Mouse (Mus musculus) cerebellum, postnatal 25 days (tissue): ENCODE results near the gene Kcnj14.

Source experiments
- DNase-seq, 2 experiments: peaks; one replicate each; pipeline ENCODE4 v3.0.0; 2021; ENCODE audit warnings: mixed read lengths in 2 of 2

The Kcnj14 gene

DNA sequence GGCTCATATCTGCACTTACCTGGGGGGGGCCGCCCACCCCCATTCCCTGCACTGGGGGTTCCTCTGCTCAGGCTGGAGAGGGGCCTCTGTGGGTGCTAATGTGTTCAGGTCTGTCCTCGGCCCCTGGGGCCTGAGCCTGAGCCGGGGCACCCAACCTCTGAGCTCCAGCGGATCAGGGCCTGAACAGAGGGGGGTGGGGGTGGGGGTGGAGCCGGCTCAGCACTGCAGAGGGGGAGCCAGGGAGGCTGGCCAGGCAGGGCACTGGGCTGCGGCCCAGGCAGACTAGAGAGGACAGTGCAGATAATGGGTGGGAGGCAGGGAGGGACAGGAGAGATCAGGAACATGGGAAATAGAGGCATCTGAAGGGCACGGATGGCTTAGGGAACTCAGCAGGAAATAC lies at the start of gene Kcnj14:
TSS of gene Kcnj14 (minus strand) at position 185 of the 400 bp plus-strand sequence.
- no peak for DNase-seq

- peak; percentile 74 to 78 for DNase-seq
These were observed 48.7 kb upstream of the Kcnj14 start for GRCm38 (mm10) chr7:45873061-45873947.

DNA sequence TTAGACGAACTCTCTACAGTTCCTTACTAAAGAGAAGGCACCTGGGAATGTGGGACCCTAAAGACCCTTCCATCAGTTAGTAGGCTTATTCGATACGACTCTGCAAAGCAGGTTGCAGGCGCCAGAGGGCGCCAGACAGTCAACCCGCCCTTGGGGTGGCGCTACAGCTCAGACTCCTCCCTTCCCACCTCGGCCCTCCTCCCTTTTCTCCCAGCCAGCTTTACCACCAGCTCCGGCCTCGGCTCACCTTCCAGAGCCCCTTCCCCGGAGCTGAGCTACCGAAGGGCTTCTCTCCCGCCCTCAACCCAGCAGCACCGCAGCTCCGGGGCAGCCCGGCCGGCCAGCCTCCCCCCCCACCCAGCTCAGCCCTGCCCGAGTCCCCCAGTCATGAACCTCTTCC lies 48.0 kb upstream of the Kcnj14 start, which contains the start of gene Kdelr1:
TSS of gene Kdelr1 (plus strand) at position 149 of the 400 bp plus-strand sequence.
- peak; percentile 92 to 94 for DNase-seq

DNA sequence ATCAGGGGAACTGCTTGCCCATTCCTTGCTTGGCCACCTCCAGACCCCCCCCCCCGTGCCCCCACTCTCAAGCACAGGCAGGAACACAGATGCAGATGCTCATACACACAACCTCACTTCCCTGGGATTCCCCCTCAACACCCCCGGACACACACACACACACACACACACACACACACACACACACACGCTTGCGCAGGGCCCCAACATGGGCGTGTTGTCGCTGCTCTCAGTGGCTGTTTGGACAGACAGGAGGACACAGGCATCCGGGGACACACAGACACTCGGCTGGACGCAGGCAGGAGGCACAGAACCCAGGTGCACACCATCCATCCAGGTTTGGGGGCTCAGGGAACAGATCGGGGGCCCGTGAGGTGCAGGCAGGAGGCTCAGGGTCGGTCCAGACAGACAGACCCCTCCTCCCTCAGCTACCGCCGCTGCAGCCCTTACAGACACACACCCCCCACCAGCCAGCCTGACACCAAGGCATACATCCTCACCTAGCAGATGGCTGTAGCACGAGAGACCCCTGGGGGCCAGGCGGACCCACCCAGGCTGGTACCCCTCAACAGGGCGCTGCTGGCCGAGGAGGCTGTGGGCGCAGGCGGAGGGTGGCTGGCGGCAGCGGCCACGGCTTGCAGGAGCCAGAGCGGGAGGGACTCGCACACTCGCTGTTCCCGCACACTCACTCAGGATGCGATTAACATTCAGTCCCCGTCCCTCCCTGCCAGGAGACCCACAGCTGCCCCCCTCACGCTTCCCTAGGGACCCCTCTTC lies 45.9 kb upstream of the Kcnj14 start:
- peak in 1 of 2 experiments; percentile 37 for DNase-seq

GRCm38 (mm10) chr7:45869787-45870186 lies 45.2 kb upstream of the Kcnj14 start:
- peak in 1 of 2 experiments; percentile 31 for DNase-seq

GRCm38 (mm10) chr7:45869107-45869670 lies 44.6 kb upstream of the Kcnj14 start:
- no peak for DNase-seq

- no peak for DNase-seq
These were observed 43.3 kb upstream of the Kcnj14 start for GRCm38 (mm10) chr7:45867871-45868270.

- peak; percentile 76 to 88 for DNase-seq
These were observed 41.6 kb upstream of the Kcnj14 start for GRCm38 (mm10) chr7:45865925-45866910.

DNA sequence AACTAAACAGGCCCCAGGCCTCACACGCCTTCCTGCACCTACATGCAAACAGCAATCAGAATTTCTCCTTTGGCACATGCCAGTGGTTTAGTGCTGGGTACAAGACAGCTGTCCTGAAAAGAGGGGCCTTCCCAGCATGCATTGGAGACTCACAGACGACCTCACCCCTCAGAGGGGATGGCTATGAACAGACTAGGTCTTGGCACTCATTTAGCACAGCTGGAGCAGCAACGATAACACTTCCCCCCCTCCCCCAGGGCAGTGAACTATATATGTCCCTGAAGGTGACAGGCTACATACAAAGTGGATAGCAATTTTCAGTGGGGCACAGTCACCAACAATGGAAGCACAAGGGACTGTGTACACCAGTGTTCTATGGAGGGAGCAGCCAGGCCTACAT lies 39.9 kb upstream of the Kcnj14 start:
- no peak for DNase-seq

DNA sequence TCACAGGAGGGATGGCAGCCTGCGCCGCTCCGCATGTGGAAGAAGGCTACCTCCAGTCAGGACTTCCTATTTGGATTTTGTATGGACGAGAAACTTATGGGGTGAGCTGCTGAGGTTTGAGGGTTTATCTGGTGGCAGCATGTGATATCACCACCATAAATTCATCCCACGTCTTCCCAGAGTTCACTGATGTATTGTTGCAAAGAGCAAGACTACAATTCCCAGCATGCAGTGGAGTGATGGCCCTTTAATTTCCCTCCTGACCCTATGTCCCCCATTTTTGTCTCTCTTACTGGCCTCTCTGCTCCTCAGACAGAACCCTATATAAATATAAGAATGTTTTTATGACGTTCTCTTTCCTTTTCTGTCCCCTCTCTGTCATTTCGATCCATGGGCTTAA lies 38.2 kb upstream of the Kcnj14 start:
- DNase-seq = no peak

- DNase-seq = no peak
These were observed 34.4 kb upstream of the Kcnj14 start for GRCm38 (mm10) chr7:45859008-45859407.

DNA sequence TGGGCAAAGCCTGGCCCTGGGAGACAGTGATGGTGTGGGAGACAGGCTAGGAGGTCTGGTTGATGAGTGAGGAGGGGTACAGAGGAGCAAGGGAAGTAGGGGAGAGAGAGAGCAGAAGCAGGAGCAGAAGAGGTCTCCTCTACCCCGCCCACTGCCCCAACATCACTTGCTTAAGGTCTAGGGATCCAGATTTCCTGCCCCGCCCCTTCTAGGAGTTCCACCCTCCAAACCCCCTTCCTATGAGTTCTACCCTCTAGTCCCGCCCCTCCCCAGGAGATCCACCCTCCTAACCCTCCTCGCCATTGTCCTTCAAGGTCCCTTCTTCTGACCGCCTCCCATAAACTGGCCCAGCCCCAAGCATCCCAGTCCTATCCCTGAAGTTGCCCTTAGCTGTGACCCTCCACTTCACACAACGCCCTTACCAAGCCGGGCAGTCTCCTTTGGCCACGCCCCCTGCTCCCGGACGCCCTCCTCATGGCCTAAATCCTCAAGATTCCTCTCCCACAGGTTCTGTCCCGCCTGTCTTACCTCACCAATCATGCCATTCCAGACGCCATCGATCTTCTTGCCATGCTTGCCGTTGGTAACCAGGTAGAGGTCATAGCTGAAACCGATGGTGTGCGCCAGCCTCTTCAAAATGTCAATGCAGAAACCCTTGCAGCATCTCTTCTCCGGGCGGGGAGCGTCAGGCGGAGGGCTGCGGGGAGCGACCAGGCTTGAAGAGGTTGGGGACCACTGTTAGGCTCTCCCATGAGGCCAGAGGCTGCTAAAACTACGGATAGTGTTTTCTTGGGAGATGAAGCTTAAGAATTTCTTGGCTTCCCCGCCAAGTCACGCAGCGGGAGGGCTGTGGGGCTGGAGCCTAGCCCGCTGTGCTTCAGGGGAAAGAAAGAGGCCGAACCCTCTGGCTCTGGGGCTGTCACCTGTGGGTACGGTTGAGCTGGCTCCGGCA lies 32.6 kb upstream of the Kcnj14 start:
- DNase-seq = peak; percentile 71 to 72

DNA sequence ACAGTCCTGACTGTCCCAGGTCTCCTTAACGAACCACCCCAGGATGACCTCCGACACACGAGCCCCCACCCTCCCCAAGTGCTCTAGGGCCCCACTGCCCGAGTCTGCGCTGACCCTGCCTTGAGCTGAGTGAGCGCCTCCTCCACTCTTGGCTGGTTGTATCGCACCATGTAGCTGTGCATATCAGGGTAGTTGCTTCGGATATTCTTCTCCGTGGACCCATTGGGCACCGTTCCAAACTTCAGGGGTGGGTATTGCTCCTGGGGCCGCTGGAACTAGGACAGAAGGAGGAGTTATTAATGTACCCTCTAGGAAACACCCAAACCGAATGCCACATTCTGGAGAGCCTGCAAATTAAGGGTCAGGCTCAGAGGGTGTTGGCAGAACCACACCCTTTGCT lies 28.5 kb upstream of the Kcnj14 start:
- DNase-seq = no peak

DNA sequence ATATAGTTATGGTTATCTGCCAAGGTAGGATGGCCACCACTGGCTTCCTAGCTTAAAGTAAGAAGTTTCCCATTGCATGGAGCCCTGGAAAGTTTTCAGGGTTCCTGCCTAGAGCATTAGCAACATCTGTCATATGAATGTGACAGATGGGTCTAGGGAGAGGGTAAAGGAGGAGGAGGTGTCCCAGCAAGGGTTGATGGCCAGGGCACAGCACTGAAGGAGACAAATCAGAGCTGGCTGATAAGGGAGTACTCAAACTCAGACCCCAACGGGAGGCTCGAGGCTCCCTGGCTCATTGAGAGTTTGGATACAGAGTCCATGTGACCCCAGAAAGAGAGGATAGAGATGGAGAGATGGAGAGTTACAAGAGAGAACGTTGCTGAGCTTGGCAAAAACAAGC lies 26.1 kb upstream of the Kcnj14 start:
- no peak for DNase-seq

DNA sequence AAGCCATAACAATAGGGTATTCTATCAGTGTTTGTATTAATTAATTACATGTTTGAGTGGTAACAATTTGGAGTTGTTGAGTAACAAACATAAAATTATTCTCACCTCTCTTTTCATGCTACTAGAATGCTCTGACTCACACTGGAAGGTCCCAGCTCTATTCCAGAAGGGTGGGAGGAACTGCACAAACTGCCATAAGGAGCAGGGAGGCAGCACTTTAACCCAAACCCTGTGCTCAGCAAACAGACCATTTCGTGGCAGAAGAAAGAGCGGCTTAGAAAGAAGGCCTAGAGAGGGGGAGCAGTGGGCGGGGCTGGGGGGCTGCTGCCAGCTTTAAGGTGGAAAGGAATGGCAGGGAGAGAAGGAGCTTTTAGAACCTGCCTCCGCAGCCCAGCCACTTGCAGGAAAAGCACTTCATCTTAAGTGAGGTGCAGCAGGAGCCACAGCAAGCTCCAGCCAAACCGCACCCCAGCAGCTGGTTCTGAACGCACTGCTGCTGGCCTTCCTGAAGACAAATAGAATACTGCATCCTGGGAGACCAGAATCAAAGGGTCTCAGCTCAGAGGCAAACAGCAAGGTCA lies 24.0 kb upstream of the Kcnj14 start:
- DNase-seq = no peak

DNA sequence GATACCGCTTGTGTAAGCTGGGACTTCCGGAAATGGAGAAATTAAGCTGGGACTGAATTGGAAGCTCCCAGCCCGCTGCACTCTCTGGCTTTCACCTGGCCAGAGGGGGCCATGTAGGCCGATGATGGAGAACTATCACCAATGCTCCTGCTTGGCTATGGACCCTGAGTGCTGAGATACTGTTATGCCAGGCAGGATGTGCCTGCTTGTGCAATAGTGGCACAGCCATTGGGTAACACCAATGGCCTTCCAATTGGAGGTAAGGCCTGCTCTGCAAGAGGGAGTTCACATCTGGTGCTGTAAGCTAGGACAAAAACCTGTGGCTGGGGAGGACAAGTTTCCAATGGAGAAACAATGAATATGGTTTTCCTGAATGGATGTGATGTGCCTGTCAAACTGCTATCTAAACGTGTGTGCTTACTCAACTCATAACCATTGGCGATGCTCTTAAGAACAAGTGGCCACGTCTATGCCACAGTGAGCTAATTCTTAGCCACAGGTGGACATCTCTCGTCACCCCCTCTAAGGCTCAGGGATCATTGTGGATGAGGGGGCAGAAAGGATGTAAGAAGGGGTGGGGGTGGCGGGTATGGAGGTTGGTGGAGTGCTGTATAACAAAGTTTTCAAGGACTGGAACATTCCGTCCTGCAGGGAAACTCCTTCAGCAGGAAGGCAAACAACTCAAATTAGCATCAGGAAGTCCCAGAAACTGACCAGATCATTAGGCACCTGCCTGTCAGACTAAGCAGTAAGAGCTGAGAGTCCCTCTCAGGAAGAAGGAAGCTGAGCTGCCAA lies 18.6 kb upstream of the Kcnj14 start:
- DNase-seq = no peak

DNA sequence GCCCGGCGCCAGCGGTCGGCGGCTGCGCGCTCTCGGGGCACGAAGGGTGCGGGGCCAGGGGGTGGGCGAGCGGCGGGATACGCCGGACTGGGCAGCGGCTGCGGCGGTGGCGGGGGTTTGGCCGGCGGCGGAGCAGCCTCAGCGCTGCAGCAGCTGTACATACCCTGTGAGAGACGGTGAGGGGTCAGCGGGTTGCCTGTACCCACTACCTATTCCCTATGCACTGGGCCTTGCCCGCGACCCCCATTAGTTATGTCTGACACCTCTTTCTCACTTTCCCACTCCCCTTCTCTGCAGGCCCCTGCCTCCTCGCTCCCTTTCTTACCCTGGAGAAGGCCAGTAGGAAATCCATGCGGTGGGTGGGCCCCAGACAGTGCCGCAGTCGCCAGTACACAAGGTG lies 9.3 kb upstream of the Kcnj14 start:
- no peak for DNase-seq

GRCm38 (mm10) chr7:45833148-45833790 lies 8.7 kb upstream of the Kcnj14 start:
- DNase-seq = peak in 1 of 2 experiments; percentile 27

GRCm38 (mm10) chr7:45832428-45832827 lies 7.8 kb upstream of the Kcnj14 start:
- peak in 1 of 2 experiments; percentile 24 for DNase-seq
